Mouse (Mus musculus) urinary bladder, adult 18-20 months (tissue): ENCODE results near the gene Clstn2.

ENCODE experiments used
- DNase-seq, 2 experiments: peaks; one replicate each; pipeline ENCODE4 v3.0.0; 2022; ENCODE audit warnings: low spot score in 2 of 2, mixed read lengths in 2 of 2

Gene Clstn2

GRCm38 (mm10) chr9:97679106-97679505, 353.9 kb downstream of the Clstn2 start:
- DNase-seq, result no peak

GRCm38 (mm10) chr9:97677075-97677474, 355.9 kb downstream of the Clstn2 start:
- no peak for DNase-seq

- DNase-seq, result no peak
Measured at GRCm38 (mm10) chr9:97672681-97673080, 360.3 kb downstream of the Clstn2 start.

- no peak for DNase-seq
Measured at GRCm38 (mm10) chr9:97672224-97672623, 360.8 kb downstream of the Clstn2 start.

GRCm38 (mm10) chr9:97670666-97671065, 362.3 kb downstream of the Clstn2 start:
- no peak for DNase-seq

GRCm38 (mm10) chr9:97660989-97661388, 372.0 kb downstream of the Clstn2 start:
- DNase-seq, result no peak

- DNase-seq, result no peak
Measured at GRCm38 (mm10) chr9:97658736-97659135, 374.2 kb downstream of the Clstn2 start.

GRCm38 (mm10) chr9:97648409-97648808, 384.6 kb downstream of the Clstn2 start:
- DNase-seq, result no peak

- DNase-seq, result no peak
Measured at GRCm38 (mm10) chr9:97645746-97646145, 387.2 kb downstream of the Clstn2 start.

- no peak for DNase-seq
Measured at GRCm38 (mm10) chr9:97642396-97642795, 390.6 kb downstream of the Clstn2 start.

- no peak for DNase-seq
Measured at GRCm38 (mm10) chr9:97639967-97640549, 392.9 kb downstream of the Clstn2 start.

- no peak for DNase-seq
Measured at GRCm38 (mm10) chr9:97638683-97639354, 394.2 kb downstream of the Clstn2 start.

- DNase-seq, result no peak
Measured at GRCm38 (mm10) chr9:97635351-97635750, 397.6 kb downstream of the Clstn2 start.

- DNase-seq, result no peak
Measured at GRCm38 (mm10) chr9:97634831-97635230, 398.1 kb downstream of the Clstn2 start.

- DNase-seq, result no peak
Measured at GRCm38 (mm10) chr9:97629180-97629579, 403.8 kb downstream of the Clstn2 start.

GRCm38 (mm10) chr9:97628361-97628908, 404.5 kb downstream of the Clstn2 start:
- DNase-seq, result no peak

- DNase-seq, result no peak
Measured at GRCm38 (mm10) chr9:97627916-97628315, 405.1 kb downstream of the Clstn2 start.

- DNase-seq, result no peak
Measured at GRCm38 (mm10) chr9:97610566-97610965, 422.4 kb downstream of the Clstn2 start.

- no peak for DNase-seq
Measured at GRCm38 (mm10) chr9:97603729-97604128, 429.3 kb downstream of the Clstn2 start.

GRCm38 (mm10) chr9:97602476-97602875, 430.5 kb downstream of the Clstn2 start:
- no peak for DNase-seq

- no peak for DNase-seq
Measured at GRCm38 (mm10) chr9:97599006-97599405, 434.0 kb downstream of the Clstn2 start.

- DNase-seq, result no peak
Measured at GRCm38 (mm10) chr9:97590712-97591111, 442.3 kb downstream of the Clstn2 start.

GRCm38 (mm10) chr9:97570881-97571280, 462.1 kb downstream of the Clstn2 start:
- no peak for DNase-seq
